Mouse (Mus musculus) neural tube, embryonic 14.5 days (tissue): ENCODE data around the gene Btbd7. TPM values are rescaled to one million over a fixed set of nuclear protein-coding genes. Genes with fewer than 3 reads are reported as not detected.

Experiments used
- ATAC-seq: fragments of 200-750 bp; cut with Nextera tagmentation; 2 replicates; pipeline ENCODE4 v1.8.0; 2017; ENCODE audit warnings: low read depth, mild to moderate bottlenecking, moderate TSS enrichment, moderate library complexity
- H3K27ac ChIP-seq: fragments of 300-500 bp; sonication (generic); 2 replicates; pipeline ENCODE4 v1.5.1; 2014; ENCODE audit warnings: low read depth, mild to moderate bottlenecking, control low read depth, low read length, moderate library complexity, mixed read lengths
- H3K27me3 ChIP-seq: fragments of 300-500 bp; sonication (generic); 2 replicates; pipeline ENCODE4 v1.6.1; 2014; ENCODE audit warnings: low read length; ENCODE audit not compliant: control insufficient read depth, insufficient read depth
- H3K36me3 ChIP-seq: fragments of 300-500 bp; sonication (generic); 2 replicates; pipeline ENCODE4 v1.6.1; 2014; ENCODE audit warnings: low read length, mixed read lengths; ENCODE audit not compliant: control insufficient read depth, insufficient read depth
- H3K4me1 ChIP-seq: fragments of 300-500 bp; sonication (generic); 2 replicates; pipeline ENCODE4 v1.6.1; 2014; ENCODE audit warnings: low read length; ENCODE audit not compliant: control insufficient read depth, insufficient read depth
- H3K4me2 ChIP-seq: fragments of 300-500 bp; sonication (generic); 2 replicates; pipeline ENCODE4 v1.6.1; 2014; ENCODE audit warnings: mild to moderate bottlenecking, low read depth, low read length, control low read depth
- H3K4me3 ChIP-seq: fragments of 300-500 bp; sonication (generic); 2 replicates; pipeline ENCODE4 v1.5.1; 2014; ENCODE audit warnings: low read depth, low read length, control low read depth, mixed read lengths
- H3K9ac ChIP-seq: fragments of 300-500 bp; sonication (generic); replicated peaks from 2 replicates; pipeline ENCODE4 v1.6.1; 2014; ENCODE audit warnings: low read depth, mild to moderate bottlenecking, control low read depth, low read length, mixed read lengths
- H3K9me3 ChIP-seq: fragments of 300-500 bp; sonication (generic); 2 replicates; pipeline ENCODE4 v1.6.1; 2016; ENCODE audit warnings: low read length; ENCODE audit not compliant: control insufficient read depth
- WGBS: fragments of 180-500 bp; shearing (Covaris S2); extraction: QIAGEN DNeasy Blood & Tissue Kit; methylation state at CpG from one replicate; pipeline ENCODE4 v1.1.7; 2014; 5-methylcytosine and 5-hydroxymethylcytosine counted together
- polyA plus RNA-seq: library from polyadenylated mRNA; unstranded; fragments of >200 nt; fragmentation: Nextera tagmentation; extraction: Ambion mirVana; gene quantifications from 2 replicates; pipeline ENCODE4 v1.2.1, GENCODE M21; 2014

Gene Btbd7
- polyA plus RNA-seq, 1 experiment from 2014 or later: 15.1 TPM

- Histone ChIP-seq H3K36me3 (0 out of 2 replicates have a peak, but pooled peaks cover 3% of the 10 kb centered on the region), H3K4me2 (no peak overlapping the region), H3K27me3 (no peaks in the 10 kb centered on the region), H3K9ac (no peak overlapping the region), H3K27ac (no peak overlapping the region), H3K4me3 (no peak overlapping the region), H3K4me1 (no peaks in the 10 kb centered on the region), H3K9me3 (no peaks in the 10 kb centered on the region)
- no peak for ATAC-seq
- 96% methylated on average over 2 of the region's 2 CpGs for WGBS
Measured at GRCm38 (mm10) chr12:102799528-102799927, 78.7 kb downstream of the Btbd7 start.

GRCm38 (mm10) chr12:102787927-102788326 is 90.3 kb downstream of the Btbd7 start:
- Histone ChIP-seq H3K9me3 (no peaks in the 10 kb centered on the region), H3K27me3 (no peaks in the 10 kb centered on the region), H3K27ac (no peak overlapping the region), H3K4me3 (no peak overlapping the region), H3K4me1 (no peaks in the 10 kb centered on the region), H3K9ac (no peak overlapping the region), H3K4me2 (no peak overlapping the region), H3K36me3 (peaks cover 42% of the 10 kb centered on the region)
- 86% methylated on average over 7 of the region's 7 CpGs for WGBS
- no peak for ATAC-seq

- peaks cover 28% of the 10 kb centered on the region for H3K36me3 ChIP-seq
- H3K4me1 ChIP-seq: no peaks in the 10 kb centered on the region
- no peaks in the 10 kb centered on the region for H3K27me3 ChIP-seq
- no peak overlapping the region for H3K4me2 ChIP-seq
- no peak overlapping the region for H3K9ac ChIP-seq
- 73% methylated on average over 5 of the region's 5 CpGs for WGBS
- no peak overlapping the region for H3K4me3 ChIP-seq
- no peaks in the 10 kb centered on the region for H3K9me3 ChIP-seq
- H3K27ac ChIP-seq: no peak overlapping the region
- no peak for ATAC-seq
Measured at GRCm38 (mm10) chr12:102785593-102785985, 92.7 kb downstream of the Btbd7 start.

GRCm38 (mm10) chr12:102784899-102785592 is 93.2 kb downstream of the Btbd7 start:
- peaks cover 25% of the 10 kb centered on the region for H3K36me3 ChIP-seq
- H3K9ac ChIP-seq: no peak overlapping the region
- H3K4me2 ChIP-seq: no peak overlapping the region
- H3K9me3 ChIP-seq: no peaks in the 10 kb centered on the region
- H3K4me1 ChIP-seq: no peaks in the 10 kb centered on the region
- 89% methylated on average over 19 of the region's 19 CpGs for WGBS
- no peaks in the 10 kb centered on the region for H3K27me3 ChIP-seq
- no peak for ATAC-seq
- H3K27ac ChIP-seq: no peak overlapping the region
- H3K4me3 ChIP-seq: no peak overlapping the region

- H3K9me3 ChIP-seq: no peaks in the 10 kb centered on the region
- H3K4me2 ChIP-seq: no peak overlapping the region
- no peaks in the 10 kb centered on the region for H3K4me1 ChIP-seq
- no peak for ATAC-seq
- H3K27ac ChIP-seq: no peak overlapping the region
- H3K9ac ChIP-seq: no peak overlapping the region
- H3K4me3 ChIP-seq: no peak overlapping the region
- 91% methylated on average over 5 of the region's 5 CpGs for WGBS
- peaks cover 24% of the 10 kb centered on the region for H3K36me3 ChIP-seq
- no peaks in the 10 kb centered on the region for H3K27me3 ChIP-seq
Measured at GRCm38 (mm10) chr12:102782841-102783240, 95.4 kb downstream of the Btbd7 start.

- no peak overlapping the region for H3K4me3 ChIP-seq
- no peak overlapping the region for H3K9ac ChIP-seq
- H3K36me3 ChIP-seq: peaks cover 23% of the 10 kb centered on the region
- WGBS: 52% methylated on average over 3 of the region's 3 CpGs
- no peaks in the 10 kb centered on the region for H3K4me1 ChIP-seq
- no peak overlapping the region for H3K4me2 ChIP-seq
- H3K27me3 ChIP-seq: no peaks in the 10 kb centered on the region
- H3K9me3 ChIP-seq: no peaks in the 10 kb centered on the region
- no peak for ATAC-seq
- H3K27ac ChIP-seq: no peak overlapping the region
Measured at GRCm38 (mm10) chr12:102779452-102779851, 98.8 kb downstream of the Btbd7 start.

GRCm38 (mm10) chr12:102778151-102778550 is 100.1 kb downstream of the Btbd7 start:
- Histone ChIP-seq H3K27ac (no peak overlapping the region), H3K9me3 (no peaks in the 10 kb centered on the region), H3K36me3 (peaks cover 29% of the 10 kb centered on the region), H3K4me2 (no peak overlapping the region), H3K9ac (no peak overlapping the region), H3K27me3 (no peaks in the 10 kb centered on the region), H3K4me1 (no peaks in the 10 kb centered on the region), H3K4me3 (no peak overlapping the region)
- ATAC-seq: no peak
- WGBS: 89% methylated on average over 5 of the region's 5 CpGs

GRCm38 (mm10) chr12:102776035-102776434 is 102.2 kb downstream of the Btbd7 start:
- Histone ChIP-seq H3K36me3 (peaks cover 42% of the 10 kb centered on the region), H3K9ac (no peak overlapping the region), H3K4me1 (no peaks in the 10 kb centered on the region), H3K9me3 (no peaks in the 10 kb centered on the region), H3K4me3 (no peak overlapping the region), H3K27ac (no peak overlapping the region), H3K4me2 (no peak overlapping the region), H3K27me3 (no peaks in the 10 kb centered on the region)
- WGBS: 93% methylated on average over 14 of the region's 14 CpGs
- no peak for ATAC-seq

- no peaks in the 10 kb centered on the region for H3K9me3 ChIP-seq
- WGBS: 90% methylated on average over 5 of the region's 5 CpGs
- no peaks in the 10 kb centered on the region for H3K4me1 ChIP-seq
- no peak overlapping the region for H3K27ac ChIP-seq
- no peak overlapping the region for H3K4me3 ChIP-seq
- ATAC-seq: no peak
- H3K9ac ChIP-seq: no peak overlapping the region
- peaks cover 59% of the 10 kb centered on the region for H3K36me3 ChIP-seq
- H3K27me3 ChIP-seq: no peaks in the 10 kb centered on the region
- H3K4me2 ChIP-seq: no peak overlapping the region
Measured at GRCm38 (mm10) chr12:102772676-102773075, 105.6 kb downstream of the Btbd7 start.
